Mouse (Mus musculus) heart, embryonic 16.5 days (tissue): ENCODE measurements around the gene Dip2b. TPM values are rescaled to one million over a fixed set of nuclear protein-coding genes. Genes with fewer than 3 reads are reported as not detected.

Source experiments
- ATAC-seq: fragments of 200-750 bp; cut with Nextera tagmentation; replicated peaks from 2 replicates; pipeline ENCODE4 v1.8.0; 2017; ENCODE audit warnings: moderate number of reproducible peaks; ENCODE audit not compliant: insufficient read depth, low FRiP score; ENCODE audit errors: extremely low read depth
- H3K27ac ChIP-seq: fragments of 300-500 bp; sonication (generic); 2 replicates; pipeline ENCODE4 v1.5.1; 2014; ENCODE audit warnings: mild to moderate bottlenecking, low read length, control low read depth, moderate library complexity
- H3K27me3 ChIP-seq: fragments of 300-500 bp; sonication (generic); 2 replicates; pipeline ENCODE4 v1.6.1; 2014; ENCODE audit warnings: low read length, mixed read lengths; ENCODE audit not compliant: control insufficient read depth, insufficient read depth
- H3K36me3 ChIP-seq: fragments of 300-500 bp; sonication (generic); 2 replicates; pipeline ENCODE4 v1.6.1; 2014; ENCODE audit not compliant: control insufficient read depth, insufficient read depth
- H3K4me1 ChIP-seq: fragments of 300-500 bp; sonication (generic); 2 replicates; pipeline ENCODE4 v1.6.1; 2014; ENCODE audit warnings: low read length, mixed read lengths; ENCODE audit not compliant: control insufficient read depth, insufficient read depth
- H3K4me2 ChIP-seq: fragments of 300-500 bp; sonication (generic); 2 replicates; pipeline ENCODE4 v1.6.1; 2014; ENCODE audit warnings: low read depth, mild to moderate bottlenecking, control low read depth, low read length
- H3K4me3 ChIP-seq: fragments of 300-500 bp; sonication (generic); 2 replicates; pipeline ENCODE4 v1.5.1; 2014; ENCODE audit warnings: mild to moderate bottlenecking, control low read depth, low read length
- H3K9ac ChIP-seq: fragments of 300-500 bp; sonication (generic); 2 replicates; pipeline ENCODE4 v1.6.1; 2014; ENCODE audit warnings: low read length, control low read depth
- H3K9me3 ChIP-seq: fragments of 300-500 bp; sonication (generic); replicated peaks from 2 replicates; pipeline ENCODE4 v1.6.1; 2016; ENCODE audit warnings: low read length; ENCODE audit not compliant: control insufficient read depth
- WGBS: fragments of 180-500 bp; shearing (Covaris S2); extraction: QIAGEN DNeasy Blood & Tissue Kit; methylation state at CpG from one replicate; pipeline ENCODE4 v1.1.7; 2014; 5-methylcytosine and 5-hydroxymethylcytosine counted together
- polyA plus RNA-seq: library from polyadenylated mRNA; unstranded; fragments of >200 nt; fragmentation: Nextera tagmentation; extraction: Ambion mirVana; gene quantifications from 2 replicates; pipeline ENCODE4 v1.2.1, GENCODE M21; 2015

Dip2b gene
- polyA plus RNA-seq, 1 experiment from 2014 or later = 14.1 TPM

GRCm38 (mm10) chr15:100181841-100182240, 143.4 kb downstream of the Dip2b start:
- Histone ChIP-seq H3K9ac (no peak overlapping the region), H3K9me3 (no peaks in the 10 kb centered on the region), H3K27me3 (no peaks in the 10 kb centered on the region), H3K27ac (no peak overlapping the region), H3K4me2 (no peak overlapping the region), H3K36me3 (peaks cover 29% of the 10 kb centered on the region), H3K4me1 (no peaks in the 10 kb centered on the region), H3K4me3 (no peak overlapping the region)
- no peak for ATAC-seq
- 81% methylated on average over 10 of the region's 10 CpGs for WGBS

GRCm38 (mm10) chr15:100182526-100183280, 144.2 kb downstream of the Dip2b start:
- H3K9ac ChIP-seq = no peak overlapping the region
- peaks cover 35% of the 10 kb centered on the region for H3K36me3 ChIP-seq
- WGBS = 81% methylated on average over 28 of the region's 28 CpGs
- H3K4me2 ChIP-seq = no peak overlapping the region
- no peaks in the 10 kb centered on the region for H3K4me1 ChIP-seq
- no peaks in the 10 kb centered on the region for H3K9me3 ChIP-seq
- H3K4me3 ChIP-seq = no peak overlapping the region
- H3K27me3 ChIP-seq = no peaks in the 10 kb centered on the region
- no peak overlapping the region for H3K27ac ChIP-seq
- ATAC-seq = no peak

GRCm38 (mm10) chr15:100183510-100183909, 145.0 kb downstream of the Dip2b start:
- Histone ChIP-seq H3K9ac (no peak overlapping the region), H3K9me3 (no peaks in the 10 kb centered on the region), H3K4me2 (no peak overlapping the region), H3K27ac (no peak overlapping the region), H3K4me1 (no peaks in the 10 kb centered on the region), H3K4me3 (no peak overlapping the region), H3K36me3 (peaks cover 38% of the 10 kb centered on the region), H3K27me3 (no peaks in the 10 kb centered on the region)
- no peak for ATAC-seq
- WGBS = 86% methylated on average over 10 of the region's 10 CpGs

GRCm38 (mm10) chr15:100184821-100185496, 146.5 kb downstream of the Dip2b start:
- no peaks in the 10 kb centered on the region for H3K9me3 ChIP-seq
- no peaks in the 10 kb centered on the region for H3K4me1 ChIP-seq
- H3K36me3 ChIP-seq = peaks cover 44% of the 10 kb centered on the region
- H3K4me3 ChIP-seq = no peak overlapping the region
- no peak overlapping the region for H3K4me2 ChIP-seq
- WGBS = 86% methylated on average over 5 of the region's 5 CpGs
- no peaks in the 10 kb centered on the region for H3K27me3 ChIP-seq
- H3K27ac ChIP-seq = no peak overlapping the region
- no peak for ATAC-seq
- H3K9ac ChIP-seq = no peak overlapping the region

- Histone ChIP-seq H3K9me3 (no peaks in the 10 kb centered on the region), H3K4me3 (no peak overlapping the region), H3K9ac (no peak overlapping the region), H3K36me3 (peaks cover 45% of the 10 kb centered on the region), H3K4me1 (no peaks in the 10 kb centered on the region), H3K4me2 (no peak overlapping the region), H3K27me3 (no peaks in the 10 kb centered on the region), H3K27ac (no peak overlapping the region)
- WGBS = 61% methylated on average over 9 of the region's 9 CpGs
- ATAC-seq = peak; percentile 66
Observed at GRCm38 (mm10) chr15:100186234-100186633, 147.8 kb downstream of the Dip2b start.

GRCm38 (mm10) chr15:100186882-100187672, 148.6 kb downstream of the Dip2b start:
- Histone ChIP-seq H3K9me3 (no peaks in the 10 kb centered on the region), H3K4me3 (no peak overlapping the region), H3K4me2 (no peak overlapping the region), H3K4me1 (no peaks in the 10 kb centered on the region), H3K27me3 (no peaks in the 10 kb centered on the region), H3K36me3 (peaks cover 48% of the 10 kb centered on the region), H3K27ac (no peak overlapping the region), H3K9ac (no peak overlapping the region)
- ATAC-seq = no peak
- WGBS = 90% methylated on average over 8 of the region's 8 CpGs

- H3K9ac ChIP-seq = no peak overlapping the region
- no peaks in the 10 kb centered on the region for H3K9me3 ChIP-seq
- no peak for ATAC-seq
- WGBS = 92% methylated on average over 5 of the region's 5 CpGs
- H3K4me2 ChIP-seq = no peak overlapping the region
- no peak overlapping the region for H3K27ac ChIP-seq
- H3K27me3 ChIP-seq = no peaks in the 10 kb centered on the region
- peaks cover 50% of the 10 kb centered on the region for H3K36me3 ChIP-seq
- H3K4me1 ChIP-seq = no peaks in the 10 kb centered on the region
- H3K4me3 ChIP-seq = no peak overlapping the region
Observed at GRCm38 (mm10) chr15:100188542-100188941, 150.1 kb downstream of the Dip2b start.

GRCm38 (mm10) chr15:100188962-100189404, 150.5 kb downstream of the Dip2b start:
- H3K9ac ChIP-seq = no peak overlapping the region
- WGBS = 89% methylated on average over 14 of the region's 14 CpGs
- no peak overlapping the region for H3K4me2 ChIP-seq
- no peaks in the 10 kb centered on the region for H3K4me1 ChIP-seq
- H3K9me3 ChIP-seq = no peaks in the 10 kb centered on the region
- H3K27ac ChIP-seq = no peak overlapping the region
- H3K36me3 ChIP-seq = peaks cover 49% of the 10 kb centered on the region
- no peak for ATAC-seq
- H3K27me3 ChIP-seq = no peaks in the 10 kb centered on the region
- H3K4me3 ChIP-seq = no peak overlapping the region

GRCm38 (mm10) chr15:100190083-100190482, 151.6 kb downstream of the Dip2b start:
- WGBS = 84% methylated on average over 5 of the region's 5 CpGs
- H3K27me3 ChIP-seq = no peaks in the 10 kb centered on the region
- no peaks in the 10 kb centered on the region for H3K9me3 ChIP-seq
- H3K27ac ChIP-seq = no peak overlapping the region
- H3K4me2 ChIP-seq = no peak overlapping the region
- H3K9ac ChIP-seq = no peak overlapping the region
- no peaks in the 10 kb centered on the region for H3K4me1 ChIP-seq
- no peak for ATAC-seq
- H3K36me3 ChIP-seq = peaks cover 48% of the 10 kb centered on the region
- no peak overlapping the region for H3K4me3 ChIP-seq
